Mouse (Mus musculus) kidney, adult 2 months (tissue): ENCODE measurements around the gene Dusp6.

Source experiments
- CTCF ChIP-seq: fragments of 200-500 bp; conservative IDR thresholded peaks from 2 replicates; pipeline ENCODE4 v1.5.1; 2011; ENCODE audit warnings: low read depth, mild to moderate bottlenecking, control low read depth, low read length, moderate library complexity, mixed read lengths; ENCODE audit not compliant: insufficient read depth, insufficient read length
- POLR2A ChIP-seq: fragments of 200-500 bp; IDR thresholded peaks from one replicate; pipeline ENCODE4 v1.6.1; 2011; ENCODE audit warnings: low read depth, low read length, control low read depth

DNA sequence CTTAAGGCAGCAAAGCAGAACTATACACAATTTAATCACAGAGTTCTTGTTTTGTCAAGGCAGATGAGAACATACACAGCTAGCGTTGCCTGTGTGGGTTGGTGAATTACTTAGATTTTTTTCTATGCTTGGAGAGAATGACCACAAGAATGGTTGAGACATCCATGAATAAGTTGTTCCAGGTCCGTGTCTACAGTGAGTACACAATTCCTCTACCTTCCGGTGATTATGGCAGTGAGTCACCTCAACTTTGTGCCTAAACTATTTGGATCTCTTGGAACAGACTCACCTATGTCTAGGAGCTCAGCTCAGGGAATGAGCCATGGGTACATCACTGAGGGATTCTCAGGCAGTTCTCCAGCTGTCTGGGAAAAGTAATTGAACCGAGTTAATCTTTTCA is 45.8 kb downstream of the Dusp6 start:
- TF ChIP-seq CTCF (no peak), POLR2A (no peak)
